Mouse (Mus musculus) bone marrow, adult 2 months (tissue): ENCODE measurements around the gene Cnrip1. TPM values are rescaled to one million over a fixed set of nuclear protein-coding genes. Genes with fewer than 3 reads are reported as not detected.

Experiments
- H3K27ac ChIP-seq: fragments of 200-500 bp; 2 replicates; pipeline ENCODE4 v1.5.1; 2012; ENCODE audit warnings: low read depth, mild to moderate bottlenecking, control low read depth, inconsistent platforms, low read length; ENCODE audit not compliant: control insufficient read depth, poor library complexity, insufficient read depth
- H3K4me1 ChIP-seq: fragments of 200-500 bp; 2 replicates; pipeline ENCODE4 v1.6.1; 2011; ENCODE audit warnings: low read length; ENCODE audit not compliant: control insufficient read depth, insufficient read depth
- H3K4me3 ChIP-seq: fragments of 200-500 bp; replicated peaks from 2 replicates; pipeline ENCODE3; 2011; ENCODE audit warnings: mild to moderate bottlenecking, low read depth, low read length, control low read depth; ENCODE audit not compliant: control insufficient read depth
- CTCF ChIP-seq: fragments of 200-500 bp; IDR thresholded peaks from 2 replicates; pipeline ENCODE4 v1.5.1; 2011; ENCODE audit warnings: low read length, control low read depth; ENCODE audit not compliant: control insufficient read depth, insufficient read depth
- POLR2A ChIP-seq: fragments of 200-500 bp; IDR thresholded peaks from 2 replicates; pipeline ENCODE4 v1.6.1; 2011; ENCODE audit warnings: low read depth, mild to moderate bottlenecking, control low read depth, low read length, borderline replicate concordance; ENCODE audit not compliant: control insufficient read depth
- WGBS: fragments of 180-500 bp; shearing (Covaris S2); methylation state at CpG from one replicate; pipeline ENCODE4 v1.1.7; 2018; 5-methylcytosine and 5-hydroxymethylcytosine counted together
- polyA plus RNA-seq: library from polyadenylated mRNA; stranded (reverse); fragments of >200 nt; gene quantifications from 2 replicates; pipeline ENCODE4 v1.2.4, GENCODE M21; 2011; ENCODE audit warnings: low replicate concordance; ENCODE audit not compliant: missing spikeins, insufficient read depth, insufficient read length

The Cnrip1 gene
- polyA plus RNA-seq, 1 experiment, result 6.2 TPM

- H3K4me3 ChIP-seq, result no peak overlapping the region
- WGBS, result 83% methylated on average over 1 of the region's 1 CpGs
- H3K4me1 ChIP-seq, result no peaks in the 10 kb centered on the region
- no peak overlapping the region for H3K27ac ChIP-seq
- TF ChIP-seq POLR2A (no peak), CTCF (no peak)
Measured at GRCm38 (mm10) chr11:17083866-17084265, 32.5 kb downstream of the Cnrip1 start.

- no peak overlapping the region for H3K27ac ChIP-seq
- TF ChIP-seq CTCF (no peak), POLR2A (no peak)
- H3K4me1 ChIP-seq, result no peaks in the 10 kb centered on the region
- 40% methylated on average over 5 of the region's 5 CpGs for WGBS
- H3K4me3 ChIP-seq, result no peak overlapping the region
Measured at GRCm38 (mm10) chr11:17086106-17086505, 34.7 kb downstream of the Cnrip1 start.

GRCm38 (mm10) chr11:17106936-17107335 lies 55.5 kb downstream of the Cnrip1 start:
- no peaks in the 10 kb centered on the region for H3K4me1 ChIP-seq
- no peak overlapping the region for H3K4me3 ChIP-seq
- 86% methylated on average over 5 of the region's 5 CpGs for WGBS
- TF ChIP-seq CTCF (no peak), POLR2A (no peak)
- H3K27ac ChIP-seq, result no peak overlapping the region

GRCm38 (mm10) chr11:17107359-17107758 lies 56.0 kb downstream of the Cnrip1 start:
- Histone ChIP-seq H3K27ac (no peak overlapping the region), H3K4me1 (no peaks in the 10 kb centered on the region), H3K4me3 (no peak overlapping the region)
- WGBS, result 83% methylated on average over 6 of the region's 6 CpGs
- TF ChIP-seq POLR2A, result no peak
- no peak for TF ChIP-seq CTCF

- H3K27ac ChIP-seq, result no peak overlapping the region
- WGBS, result 79% methylated on average over 1 of the region's 1 CpGs
- no peaks in the 10 kb centered on the region for H3K4me1 ChIP-seq
- H3K4me3 ChIP-seq, result no peak overlapping the region
- TF ChIP-seq POLR2A (no peak), CTCF (no peak)
Measured at GRCm38 (mm10) chr11:17112419-17113090, 61.2 kb downstream of the Cnrip1 start.

GRCm38 (mm10) chr11:17126418-17126817 lies 75.0 kb downstream of the Cnrip1 start:
- Histone ChIP-seq H3K27ac (no peak overlapping the region), H3K4me1 (no peaks in the 10 kb centered on the region), H3K4me3 (no peak overlapping the region)
- WGBS, result 75% methylated on average over 2 of the region's 2 CpGs
- no peak for TF ChIP-seq CTCF
- TF ChIP-seq POLR2A, result no peak

Other genes starting within 250 kb of the Cnrip1 start
- 1.9 and 4.9 TPM in 2 replicates for gene Fbxo48, start 100.2 kb upstream of the Cnrip1 start, polyA plus RNA-seq
- gene Plek, start 795 bp downstream of the Cnrip1 start, polyA plus RNA-seq, result 51.3 and 72.7 TPM in 2 replicates
- 17.9 and 21.5 TPM in 2 replicates for gene Ppp3r1, start 107.7 kb downstream of the Cnrip1 start, polyA plus RNA-seq
- gene Wdr92, start 130.5 kb downstream of the Cnrip1 start, polyA plus RNA-seq, result 5.4 and 11.1 TPM in 2 replicates
- gene Pno1, start 160.0 kb downstream of the Cnrip1 start, polyA plus RNA-seq, result 9.6 and 28.6 TPM in 2 replicates
- 40.3 and 51.1 TPM in 2 replicates for gene C1d, start 206.0 kb downstream of the Cnrip1 start, polyA plus RNA-seq